Mouse (Mus musculus) cerebellum, adult 2 months (tissue): ENCODE results near the gene Fuom.

Source experiments
- CTCF ChIP-seq: fragments of 200-500 bp; IDR thresholded peaks from 2 replicates; pipeline ENCODE4 v1.5.1; 2011; ENCODE audit warnings: low read depth, mild to moderate bottlenecking, control low read depth, low read length, moderate library complexity, borderline replicate concordance; ENCODE audit not compliant: insufficient read depth
- POLR2A ChIP-seq: fragments of 200-500 bp; IDR thresholded peaks from 2 replicates; pipeline ENCODE4 v1.6.1; 2011; ENCODE audit warnings: low read length, control low read depth, borderline replicate concordance; ENCODE audit not compliant: insufficient read depth

DNA sequence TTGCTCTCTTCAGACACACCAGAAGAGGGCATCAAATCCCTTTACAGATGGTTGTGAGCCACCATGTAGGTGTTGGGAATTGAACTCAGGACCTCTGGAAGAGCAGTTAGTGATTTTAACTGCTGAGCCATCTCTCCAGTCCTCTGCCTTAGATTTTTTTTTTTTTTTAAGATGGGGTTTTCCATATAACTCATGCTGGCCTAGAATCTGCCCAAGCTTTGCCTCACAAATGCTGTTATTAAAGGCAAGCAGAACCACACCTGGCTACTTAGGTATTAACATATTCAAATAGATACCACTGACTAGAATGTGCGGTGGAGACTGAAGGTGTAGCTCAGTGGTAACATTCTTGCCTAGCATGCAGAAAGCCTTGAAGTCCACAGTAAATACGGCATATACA is 18.2 kb upstream of the Fuom start:
- no peak for TF ChIP-seq CTCF
- no peak for TF ChIP-seq POLR2A
